Mouse (Mus musculus) granulocyte monocyte progenitor cell, adult 5-6 weeks (primary cell): Measurements from ENCODE around the gene Pcdh19. TPM values are rescaled to one million over a fixed set of nuclear protein-coding genes. Genes with fewer than 3 reads are reported as not detected.

ENCODE experiments used
- ATAC-seq: replicated peaks from 2 replicates; pipeline ENCODE4 v1.8.0; 2016; ENCODE audit warnings: mild to moderate bottlenecking, moderate TSS enrichment, inconsistent platforms; ENCODE audit not compliant: poor library complexity, severe bottlenecking
- total RNA-seq, 2 experiments: library from RNA; stranded (forward) in 1 of 2; stranded (reverse) in 1 of 2; fragments of 200-712, 200-1000 nt in 1 of 2; fragments of >200 nt in 1 of 2; fragmentation: Nextera tagmentation in 1 of 2; gene quantifications; 2 replicates each; pipeline ENCODE4 v1.2.3; 2014 to 2017

The Pcdh19 gene
- total RNA-seq, 2 experiments from 2014 or later: not detected

- no peak for ATAC-seq
These were observed 28.7 kb downstream of the Pcdh19 start for GRCm38 (mm10) chrX:133660111-133660510.

GRCm38 (mm10) chrX:133657308-133658302 is 31.2 kb downstream of the Pcdh19 start:
- ATAC-seq: no peak; the same call in 1 of the 2 replicates

- no peak for ATAC-seq
These were observed 32.8 kb downstream of the Pcdh19 start for GRCm38 (mm10) chrX:133655876-133656538.

GRCm38 (mm10) chrX:133655196-133655595 is 33.6 kb downstream of the Pcdh19 start:
- no peak for ATAC-seq

- no peak for ATAC-seq
These were observed 35.7 kb downstream of the Pcdh19 start for GRCm38 (mm10) chrX:133653071-133653470.

GRCm38 (mm10) chrX:133650379-133650778 is 38.4 kb downstream of the Pcdh19 start:
- ATAC-seq: no peak

GRCm38 (mm10) chrX:133647809-133648208 is 41.0 kb downstream of the Pcdh19 start:
- ATAC-seq: no peak

GRCm38 (mm10) chrX:133639445-133639844 is 49.3 kb downstream of the Pcdh19 start:
- ATAC-seq: no peak

- no peak for ATAC-seq
These were observed 59.2 kb downstream of the Pcdh19 start for GRCm38 (mm10) chrX:133629538-133629937.

- no peak for ATAC-seq
These were observed 70.6 kb downstream of the Pcdh19 start for GRCm38 (mm10) chrX:133618222-133618621.

GRCm38 (mm10) chrX:133605828-133606227 is 83.0 kb downstream of the Pcdh19 start:
- no peak for ATAC-seq

- no peak for ATAC-seq
These were observed 84.5 kb downstream of the Pcdh19 start for GRCm38 (mm10) chrX:133604272-133604671.

- no peak for ATAC-seq
These were observed 86.7 kb downstream of the Pcdh19 start for GRCm38 (mm10) chrX:133602068-133602467.

GRCm38 (mm10) chrX:133601658-133602057 is 87.1 kb downstream of the Pcdh19 start:
- no peak for ATAC-seq

GRCm38 (mm10) chrX:133601195-133601594 is 87.6 kb downstream of the Pcdh19 start:
- ATAC-seq: no peak

- no peak for ATAC-seq
These were observed 113.0 kb downstream of the Pcdh19 start for GRCm38 (mm10) chrX:133575601-133576382.

GRCm38 (mm10) chrX:133565355-133565754 is 123.4 kb downstream of the Pcdh19 start:
- ATAC-seq: no peak
